In the genomic region with DNA sequence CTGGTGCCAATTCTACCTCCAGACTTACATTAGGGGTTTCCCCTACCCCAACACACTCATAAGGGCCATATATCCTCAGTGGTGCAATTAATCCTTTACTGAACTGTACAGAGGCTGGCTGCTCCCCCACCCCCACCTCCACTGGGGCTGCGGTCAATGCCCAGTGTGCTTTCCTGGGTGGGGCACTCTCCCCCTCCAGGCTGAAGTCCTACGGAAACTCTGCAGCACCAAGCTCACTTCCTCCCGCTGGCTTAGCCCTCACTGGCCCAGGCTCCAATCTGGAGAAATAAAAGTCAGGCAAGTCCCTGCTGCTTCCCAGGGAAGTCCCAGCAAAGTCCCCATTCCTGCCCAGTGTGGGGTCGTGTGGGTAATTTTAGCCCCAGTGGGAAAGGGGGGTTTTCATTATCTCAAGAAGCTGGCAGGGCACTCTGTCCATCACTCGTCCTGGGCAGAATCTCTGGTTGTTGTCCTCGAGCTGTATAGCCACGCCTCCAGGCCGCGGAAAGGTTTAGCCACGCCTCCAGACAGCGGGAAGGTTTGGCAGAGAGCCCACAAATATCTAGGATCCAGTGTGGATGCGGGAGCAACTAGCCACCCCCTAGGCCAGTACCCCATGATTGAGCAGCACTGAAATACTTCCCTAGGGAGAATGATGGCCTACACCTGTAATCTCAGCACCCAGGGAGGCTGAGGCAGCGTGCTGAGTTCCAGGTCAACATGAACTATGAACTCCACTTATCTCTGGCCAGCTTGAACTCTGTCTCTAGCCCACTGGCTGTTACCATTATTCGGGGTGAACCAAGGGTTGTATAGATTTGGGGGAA, we compare ENCODE assay signal across 8 mouse cellular contexts. TPM values are rescaled to one million over a fixed set of nuclear protein-coding genes. Genes with fewer than 3 reads are reported as not detected.
DNase-seq lines count a peak whose midpoint lies in the region; ATAC-seq and TF ChIP-seq lines count a peak whose summit lies in the region.

No protein-coding gene starts in this region.

- H3K27me3 ChIP-seq in forebrain, embryonic 11.5 days (ENCODE audit: control insufficient read depth, insufficient read depth, low read length): no peaks in the 10 kb centered on the region
- H3K27me3 ChIP-seq in hindbrain, embryonic 15.5 days: no peaks in the 10 kb centered on the region
- no peaks in the 10 kb centered on the region for H3K27me3 ChIP-seq in liver, embryonic 11.5 days (replicated peaks; ENCODE audit: control insufficient read depth, insufficient read depth, low read length)

- peak overlapping the region; percentile 34 for H3K4me2 ChIP-seq in forebrain, embryonic 11.5 days (ENCODE audit: low read depth, low read length, severe bottlenecking)
- peak overlapping the region; percentile 29; the same call in 1 of the 2 replicates for H3K4me2 ChIP-seq in hindbrain, embryonic 15.5 days
- H3K4me2 ChIP-seq in liver, embryonic 11.5 days: peak overlapping the region; percentile 33

- no peak overlapping the region for H3K27ac ChIP-seq in forebrain, embryonic 11.5 days (ENCODE audit: low read depth, low read length)
- H3K27ac ChIP-seq in hindbrain, embryonic 15.5 days (replicated peaks): no peak overlapping the region
- H3K27ac ChIP-seq in liver, embryonic 11.5 days (ENCODE audit: low read depth, low read length): peak overlapping the region; percentile 28; the same call in 1 of the 2 replicates
- no peak overlapping the region for H3K27ac ChIP-seq in layer of hippocampus, adult 2 months

- DNase-seq in adrenal gland, postnatal 36 days: peak; percentile 40 to 43
- no peak for DNase-seq in adrenal gland, postnatal 25 days
- DNase-seq in forebrain, embryonic 11.5 days (ENCODE audit: low spot score): peak; percentile 73
- peak; percentile 64 for DNase-seq in liver, embryonic 11.5 days (ENCODE audit: low spot score)
- peak; percentile 32 for DNase-seq in neural tube, embryonic 10.5 days (ENCODE audit: extremely low spot score, low spot score)
- no peak for DNase-seq in layer of hippocampus, adult 2 months (ENCODE audit: low spot score in 2 of 2)
- no peak for DNase-seq in right cerebral cortex, postnatal 14 days

- no peaks in the 10 kb centered on the region for H3K9me3 ChIP-seq in forebrain, embryonic 11.5 days (ENCODE audit: control insufficient read depth, low read length)
- no peaks in the 10 kb centered on the region for H3K9me3 ChIP-seq in hindbrain, embryonic 15.5 days
- H3K9me3 ChIP-seq in liver, embryonic 11.5 days (ENCODE audit: control insufficient read depth, low read length): no peaks in the 10 kb centered on the region

- no peak for TF ChIP-seq CTCF in layer of hippocampus, adult 2 months (conservative IDR thresholded peaks at IDR 0.05)

- no peaks in the 10 kb centered on the region for H3K36me3 ChIP-seq in forebrain, embryonic 11.5 days (ENCODE audit: control insufficient read depth, insufficient read depth, low read length)
- H3K36me3 ChIP-seq in hindbrain, embryonic 15.5 days: no peaks in the 10 kb centered on the region
- H3K36me3 ChIP-seq in liver, embryonic 11.5 days (ENCODE audit: control insufficient read depth, insufficient read depth, low read length): no peaks in the 10 kb centered on the region

- peak; percentile 49 for ATAC-seq in forebrain, embryonic 11.5 days (replicated peaks; ENCODE audit: low FRiP score)
- ATAC-seq in hindbrain, embryonic 15.5 days (ENCODE audit: low FRiP score, low read depth): 0 out of 2 replicates have a peak, but pooled peaks have one; percentile 33
- ATAC-seq in liver, embryonic 11.5 days (replicated peaks; ENCODE audit: low FRiP score): peak; percentile 65

- peak overlapping the region; percentile 32; the same call in 1 of the 2 replicates for H3K9ac ChIP-seq in forebrain, embryonic 11.5 days (ENCODE audit: low read length)
- H3K9ac ChIP-seq in hindbrain, embryonic 15.5 days: no peak overlapping the region
- H3K9ac ChIP-seq in liver, embryonic 11.5 days (ENCODE audit: low read depth, low read length): no peak overlapping the region

- H3K4me1 ChIP-seq in forebrain, embryonic 11.5 days (replicated peaks; ENCODE audit: control insufficient read depth, insufficient read depth, low read length): peaks cover 1% of the 10 kb centered on the region; the same call in 1 of the 2 replicates
- H3K4me1 ChIP-seq in hindbrain, embryonic 15.5 days (replicated peaks): peaks cover 5% of the 10 kb centered on the region
- H3K4me1 ChIP-seq in liver, embryonic 11.5 days (replicated peaks; ENCODE audit: control insufficient read depth, insufficient read depth, low read length): peaks cover 20% of the 10 kb centered on the region

- H3K4me3 ChIP-seq in forebrain, embryonic 11.5 days (ENCODE audit: low read depth, low read length): no peak overlapping the region; the same call in 1 of the 2 replicates
- H3K4me3 ChIP-seq in hindbrain, embryonic 15.5 days: no peak overlapping the region
- H3K4me3 ChIP-seq in liver, embryonic 11.5 days (ENCODE audit: low read depth, low read length): no peak overlapping the region
- no peak overlapping the region for H3K4me3 ChIP-seq in layer of hippocampus, adult 2 months

- WGBS in forebrain, embryonic 11.5 days: 14% methylated on average over 14 of the region's 14 CpGs
- 16% methylated on average over 14 of the region's 14 CpGs for WGBS in hindbrain, embryonic 15.5 days
- WGBS in liver, embryonic 11.5 days: 10% methylated on average over 14 of the region's 14 CpGs

RNA-seq across cellular contexts. Expression of a gene that starts 34.4 kb away (rescaled TPM):
- 100 to 1,000 TPM; 221 to 288 TPM for total RNA-seq in adrenal gland, postnatal 36 days (2021)
- total RNA-seq in adrenal gland, postnatal 25 days (2021): 235 and 247 TPM in 2 replicates
- 14.0 and 16.3 TPM in 2 replicates for polyA plus RNA-seq in forebrain, embryonic 11.5 days (2014; fragmentation: Nextera tagmentation; extraction: Ambion mirVana)
- 27.7 and 29.9 TPM in 2 replicates for polyA plus RNA-seq in hindbrain, embryonic 15.5 days (2015; fragmentation: Nextera tagmentation; extraction: Ambion mirVana)
- 22.9 and 24.3 TPM in 2 replicates for polyA plus RNA-seq in liver, embryonic 11.5 days (2014; fragmentation: Nextera tagmentation; extraction: Ambion mirVana)
- total RNA-seq in layer of hippocampus, adult 2 months (2021): 100 to 1,000 TPM; 124 to 134 TPM

RNA-seq across cellular contexts. Expression of a gene that starts 49.8 kb away (rescaled TPM):
- 10 to 100 TPM; 17.9 to 22.8 TPM for total RNA-seq in adrenal gland, postnatal 36 days (2021)
- 17.8 and 17.9 TPM in 2 replicates for total RNA-seq in adrenal gland, postnatal 25 days (2021)
- polyA plus RNA-seq in forebrain, embryonic 11.5 days (2014; fragmentation: Nextera tagmentation; extraction: Ambion mirVana): 23.7 and 28.4 TPM in 2 replicates
- 16.6 and 16.8 TPM in 2 replicates for polyA plus RNA-seq in hindbrain, embryonic 15.5 days (2015; fragmentation: Nextera tagmentation; extraction: Ambion mirVana)
- polyA plus RNA-seq in liver, embryonic 11.5 days (2014; fragmentation: Nextera tagmentation; extraction: Ambion mirVana): 30.8 and 35.0 TPM in 2 replicates
- total RNA-seq in layer of hippocampus, adult 2 months (2021): 10 to 100 TPM; 19.7 to 19.9 TPM

Comparison
In these comparisons a context has a peak if more than half of its experiments do, and no peak if none do; other contexts are left out.
1. DNase-seq: peak in adrenal gland, postnatal 36 days (2 of 2), forebrain, embryonic 11.5 days (single experiment), liver, embryonic 11.5 days (single experiment) and neural tube, embryonic 10.5 days (single experiment); none in adrenal gland, postnatal 25 days (single experiment), layer of hippocampus, adult 2 months (0 of 2) and right cerebral cortex, postnatal 14 days (single experiment).
2. Peak in every context shown above with its lines, with median percentiles within 50 percentile points of each other: ATAC-seq and H3K4me2 ChIP-seq.